Mouse (Mus musculus) adrenal gland, postnatal 10 days (tissue): ENCODE data around the gene St6galnac1. TPM values are rescaled to one million over a fixed set of nuclear protein-coding genes. Genes with fewer than 3 reads are reported as not detected.
"Not testable (repeated sequence)": the region's sequence is repeated elsewhere in the genome, so short reads cannot be mapped to it uniquely, and the experiment has no call there.

Source experiments
- DNase-seq: peaks from one replicate; pipeline ENCODE4 v3.0.0; 2021; ENCODE audit warnings: mixed read lengths
- long read RNA-seq, 2 experiments: library from polyadenylated mRNA; stranded (forward); transcript quantifications; one replicate each; pipeline ENCODE4 v2.0.0; 2021
- total RNA-seq, 2 experiments: library from RNA; stranded (reverse); gene quantifications; 2 replicates each; pipeline ENCODE4 v1.2.3; 2021

St6galnac1 gene
- total RNA-seq: under 1 TPM in 1 of 2 experiments, not detected in 1; 0.15 TPM
- long read RNA-seq, experiment 1, partial matches to known transcripts: 1 of 1 reads
- long read RNA-seq, experiment 1, other reads (novel, unspliced or antisense): 0 of 1 reads
- long read RNA-seq, experiment 2: 0 reads

DNA sequence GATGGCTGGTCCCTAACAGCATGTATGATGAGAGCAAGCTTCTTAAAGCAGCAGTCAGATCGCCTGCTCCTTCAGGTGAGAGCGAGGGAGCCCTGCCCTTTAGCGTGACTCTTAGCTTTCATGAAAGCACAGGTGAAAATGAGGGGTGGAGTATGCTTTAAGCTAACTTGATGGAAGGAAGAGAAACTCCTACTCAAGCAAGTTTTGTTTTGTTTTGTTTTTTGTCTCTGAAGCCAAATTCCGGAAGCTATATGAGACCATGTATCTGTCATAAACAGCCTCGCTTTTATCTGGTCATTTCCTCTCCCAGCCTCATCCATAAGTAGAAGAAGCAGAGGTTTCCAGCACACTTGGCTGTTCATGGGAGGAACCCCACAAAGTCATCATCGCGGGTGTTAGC is at the start of gene St6galnac1:
Gene St6galnac1 (minus strand): TSS at position 101 of the 400 bp plus-strand sequence.
- DNase-seq: no peak

DNA sequence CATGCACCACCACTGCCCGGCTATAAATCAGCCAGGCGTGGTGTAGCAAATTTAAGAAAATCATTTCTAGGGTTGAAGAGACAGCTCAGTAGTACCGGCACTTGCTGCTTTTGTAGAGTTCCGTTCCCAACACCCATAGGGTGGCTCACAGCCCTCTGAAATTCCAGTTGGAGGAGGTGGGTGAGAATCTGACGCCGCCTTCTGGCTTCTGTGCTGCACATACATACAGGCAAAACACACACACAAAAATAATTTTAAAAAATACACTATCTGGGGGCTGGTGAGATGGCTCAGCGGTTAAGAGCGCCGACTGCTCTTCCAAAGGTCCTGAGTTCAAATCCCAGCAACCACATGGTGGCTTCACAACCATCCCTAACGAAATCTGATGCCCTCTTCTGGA is 48.6 kb upstream of the St6galnac1 start:
- DNase-seq: not testable (repeated sequence)

DNA sequence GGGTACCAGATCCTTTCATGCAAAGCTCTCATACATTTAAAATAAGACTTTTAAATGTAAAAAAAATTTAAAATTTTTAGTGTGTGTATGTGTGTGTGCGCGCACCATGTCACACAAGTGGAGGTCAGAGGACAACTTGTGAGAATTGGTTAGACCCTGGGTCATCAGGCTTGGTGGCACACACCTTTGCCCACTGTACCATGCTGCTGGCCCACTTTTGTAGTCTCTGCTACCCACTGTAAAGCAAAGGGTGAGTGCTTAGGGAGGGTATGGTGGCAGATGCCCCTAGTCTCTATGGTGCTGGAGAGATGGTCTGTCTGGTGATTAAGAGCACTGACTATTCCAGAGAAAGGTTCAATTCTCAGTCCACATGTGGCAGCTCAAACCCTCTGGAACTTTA is 47.9 kb upstream of the St6galnac1 start:
- no peak for DNase-seq

DNA sequence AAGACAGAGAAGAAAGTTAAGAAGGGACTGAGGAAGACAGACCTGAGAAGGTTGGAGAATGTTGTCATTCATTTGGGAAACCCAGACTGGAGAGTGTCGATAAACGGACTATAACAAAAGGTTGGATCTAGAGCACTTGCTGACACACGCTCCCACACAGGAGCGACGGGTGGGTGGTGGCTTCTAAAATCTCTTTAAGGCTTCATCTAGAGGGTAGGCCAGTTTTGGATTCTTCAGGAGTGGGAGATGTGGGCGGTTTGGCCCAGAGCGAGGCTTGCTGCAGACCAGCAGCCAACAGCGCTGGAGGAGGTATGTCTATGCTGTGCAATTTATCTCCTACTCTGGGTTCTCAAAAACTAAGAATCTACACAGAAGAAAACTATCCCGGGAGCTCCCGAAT is 47.3 kb upstream of the St6galnac1 start:
- DNase-seq: no peak

DNA sequence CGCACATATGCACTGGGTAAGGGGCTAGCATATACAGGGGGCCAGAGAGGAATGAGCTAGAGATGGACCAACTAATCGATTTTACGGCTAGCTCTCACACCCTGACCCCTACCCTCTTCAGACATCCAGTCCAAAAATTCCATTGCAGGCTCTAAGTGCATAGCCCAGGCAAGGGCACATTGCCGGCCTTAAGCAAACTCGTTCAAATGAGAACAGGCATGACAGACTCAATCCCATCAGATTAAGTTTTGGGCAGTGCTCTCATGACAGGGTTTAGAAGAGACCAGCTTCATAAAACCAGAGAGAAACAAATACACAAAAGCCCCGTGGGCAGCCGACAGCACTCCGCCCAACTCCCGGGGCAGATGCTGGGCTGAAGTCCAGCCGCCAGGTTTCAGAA is 46.9 kb upstream of the St6galnac1 start:
- no peak for DNase-seq

DNA sequence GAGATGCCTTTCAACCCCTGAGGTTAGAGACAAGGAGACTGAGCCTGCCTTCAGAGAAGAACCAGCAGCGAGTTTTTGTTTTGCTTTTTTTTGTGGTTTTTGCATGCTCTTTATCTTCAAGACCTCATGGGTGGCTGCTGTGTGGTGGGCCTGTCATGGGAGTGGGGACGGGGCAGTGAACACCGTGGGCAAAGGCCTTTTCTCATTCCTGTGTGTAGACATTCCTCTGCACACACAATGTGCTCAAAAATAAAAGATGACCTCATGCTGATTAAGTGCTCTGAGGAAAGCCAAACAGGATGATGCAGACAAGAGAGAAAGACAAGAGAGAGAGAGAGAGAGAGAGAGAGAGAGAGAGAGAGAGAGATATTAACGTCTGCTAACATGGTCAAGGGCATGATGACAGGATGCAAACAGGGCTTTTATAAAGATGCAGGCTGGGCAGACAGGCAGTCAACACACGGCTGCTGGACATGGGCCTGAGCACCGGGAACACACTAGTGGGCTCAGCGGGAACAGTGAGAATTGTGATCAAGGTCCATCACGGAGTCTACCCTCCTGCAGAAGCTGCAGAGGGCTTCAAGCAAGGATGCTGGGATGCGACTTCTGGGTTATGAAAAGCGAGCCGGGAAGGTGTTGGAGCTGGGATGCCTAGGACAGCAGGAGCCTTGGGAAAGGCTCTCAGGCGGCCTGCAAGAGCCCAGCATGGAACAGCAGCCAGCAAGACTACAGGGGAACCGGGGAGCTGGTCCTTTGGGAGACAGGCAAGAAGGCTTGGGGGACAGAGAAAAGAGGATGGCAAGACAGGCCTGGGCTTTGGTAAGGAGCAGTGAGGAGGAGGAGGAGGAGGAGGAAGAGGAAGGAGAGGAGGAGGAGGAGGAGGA is 46.0 kb upstream of the St6galnac1 start:
- DNase-seq: no peak

DNA sequence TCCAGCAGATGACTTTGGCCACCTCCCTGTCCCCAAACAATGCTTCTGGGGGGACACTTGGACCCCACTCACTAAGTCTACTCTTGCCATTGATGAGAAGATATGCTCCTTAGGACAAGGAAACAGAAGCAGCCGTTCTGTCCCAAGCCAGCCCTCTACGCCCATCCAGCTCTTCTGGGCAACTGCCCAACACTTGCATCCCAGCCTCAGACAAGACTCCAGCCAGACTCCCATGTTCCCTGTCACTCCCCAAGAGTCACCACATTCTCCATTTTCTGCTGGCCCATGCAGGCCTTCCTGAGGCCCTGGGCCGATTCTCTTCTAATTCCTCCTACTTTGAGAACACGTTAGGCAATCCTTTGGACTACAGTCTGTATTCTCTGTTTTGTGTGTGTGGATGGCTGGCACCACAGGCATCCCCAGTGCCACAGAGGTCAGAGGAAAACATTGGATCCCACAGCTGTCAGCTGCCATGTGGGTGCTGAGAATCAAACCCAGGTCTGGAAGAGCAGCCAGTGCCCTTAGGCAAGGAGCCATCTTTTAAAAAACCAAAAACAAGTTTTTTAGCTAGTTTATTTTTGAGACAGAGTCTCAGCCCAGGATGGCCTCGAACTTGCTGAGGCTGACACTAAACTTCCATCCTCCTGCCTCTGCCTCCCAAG is 44.8 kb upstream of the St6galnac1 start:
- DNase-seq: no peak

DNA sequence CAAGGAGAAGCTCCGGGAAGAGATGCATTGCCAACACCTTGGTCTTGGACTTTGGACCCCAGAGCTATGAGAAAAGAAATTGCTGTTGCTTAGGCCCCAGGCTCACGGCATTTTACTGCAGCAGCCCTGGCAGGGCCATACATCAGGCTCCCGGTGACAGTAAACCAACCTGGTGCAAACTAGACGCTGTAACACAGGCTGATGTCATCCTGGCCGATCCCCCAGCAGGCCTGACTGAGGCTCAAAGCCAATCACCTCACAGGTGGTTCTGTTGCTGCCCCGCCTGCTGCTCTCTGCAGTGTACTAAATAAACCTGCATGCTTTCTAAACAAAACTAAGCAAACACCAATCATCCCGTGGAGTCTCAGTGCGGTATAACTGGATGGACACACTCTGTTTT is 43.4 kb upstream of the St6galnac1 start:
- no peak for DNase-seq

DNA sequence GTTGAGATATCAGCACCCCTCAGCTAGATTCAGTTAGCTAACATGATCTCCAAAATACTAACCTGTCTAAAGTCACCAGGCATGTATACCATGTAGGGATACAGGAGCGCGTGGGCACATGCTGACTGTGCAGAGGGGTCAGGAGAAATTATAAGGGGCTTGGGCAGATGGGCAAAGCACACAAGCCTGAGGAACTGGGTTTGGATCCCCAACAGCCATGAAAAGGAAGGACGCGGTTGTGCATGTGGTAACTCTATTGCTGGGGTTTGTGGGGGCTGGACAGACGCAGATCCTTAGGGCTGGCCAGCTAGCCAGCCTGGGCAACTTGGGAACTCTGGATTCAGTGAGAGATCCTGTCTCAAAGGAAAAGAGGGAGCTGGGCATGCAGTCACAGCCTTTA is 42.3 kb upstream of the St6galnac1 start:
- no peak for DNase-seq

DNA sequence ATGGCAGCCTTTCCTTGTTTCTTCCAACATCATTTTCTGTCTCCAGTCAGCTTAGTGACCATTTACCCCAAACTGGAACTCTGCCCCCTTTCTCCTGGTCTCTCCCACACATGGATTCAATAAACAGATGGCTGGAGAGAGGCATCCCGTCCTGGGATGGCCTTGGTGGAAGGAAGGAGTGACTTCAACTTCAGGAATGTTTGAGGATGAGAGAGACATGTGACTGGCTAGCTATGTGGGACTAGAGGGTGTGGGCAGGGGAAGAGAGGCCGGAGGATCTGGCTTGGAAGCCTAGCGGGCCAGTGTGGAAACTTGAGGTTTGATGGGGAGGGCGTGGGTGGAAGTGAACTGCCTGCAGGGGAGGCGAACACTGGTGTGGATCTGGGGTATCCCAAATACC is 41.5 kb upstream of the St6galnac1 start:
- peak; percentile 38 for DNase-seq

DNA sequence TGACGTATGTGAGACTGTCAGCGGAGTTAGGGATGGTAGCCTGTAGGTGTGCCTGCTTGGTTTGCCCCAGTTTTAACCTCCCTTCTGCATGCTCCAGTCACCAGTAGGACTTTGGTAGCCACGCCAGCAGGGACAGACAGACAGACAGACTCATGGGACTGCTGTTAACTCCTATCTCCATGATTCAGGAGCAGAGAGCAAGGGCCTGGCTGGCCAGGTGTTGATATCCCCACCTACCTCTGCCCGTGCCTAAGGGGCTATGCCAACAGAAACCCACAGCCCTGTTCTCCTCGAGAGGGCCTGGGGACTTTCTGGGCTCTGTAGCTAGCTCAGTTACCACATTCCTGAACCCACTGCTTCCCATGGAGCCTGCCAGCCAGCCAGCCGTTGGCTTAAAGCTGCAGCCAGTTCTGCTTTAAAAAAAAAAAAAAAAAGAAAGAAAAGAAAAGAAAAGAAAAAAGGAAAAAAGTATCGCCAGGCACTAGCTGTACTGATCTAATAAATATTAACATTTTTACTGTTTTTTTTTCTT is 39.6 kb upstream of the St6galnac1 start:
- DNase-seq: no peak

DNA sequence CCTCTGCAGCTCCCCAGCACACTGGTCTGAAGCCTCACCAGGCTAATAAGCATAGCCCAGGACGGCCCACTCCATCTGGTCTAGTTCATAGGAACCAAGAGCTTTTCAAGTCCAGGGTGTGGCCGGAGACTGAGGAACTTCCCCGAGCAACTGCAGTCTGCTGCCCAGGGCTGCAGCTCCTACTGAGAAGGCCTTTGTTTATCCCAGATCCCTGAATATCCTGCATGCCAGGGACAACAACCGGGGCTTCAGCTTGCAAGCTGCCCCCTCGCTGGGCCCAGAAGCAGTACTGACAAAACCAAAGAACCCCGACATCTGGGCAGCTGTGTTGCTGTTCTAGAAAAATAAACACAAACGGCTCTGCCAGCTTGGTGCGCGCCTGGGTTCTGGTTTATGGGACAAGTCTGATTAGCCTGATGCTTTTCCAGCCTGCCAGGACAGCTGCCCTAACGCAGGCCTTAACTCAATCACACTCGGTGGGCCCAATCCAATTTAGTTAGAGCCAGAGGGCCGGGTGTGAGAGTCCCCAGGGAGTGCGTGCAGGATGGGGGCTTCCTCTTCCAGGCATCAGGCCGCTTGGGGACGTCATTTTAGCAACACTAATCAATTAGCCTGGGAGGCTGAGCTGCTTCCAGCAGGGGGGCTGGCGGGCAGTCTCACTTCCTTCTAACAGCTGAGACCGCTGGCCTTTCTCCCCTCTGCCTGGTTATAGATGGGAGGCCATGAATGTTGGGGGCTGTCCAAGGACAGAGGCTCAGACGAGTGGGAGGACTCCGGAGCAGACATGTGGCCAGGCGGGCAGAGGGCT is 39.0 kb upstream of the St6galnac1 start:
- DNase-seq: peak; percentile 58

DNA sequence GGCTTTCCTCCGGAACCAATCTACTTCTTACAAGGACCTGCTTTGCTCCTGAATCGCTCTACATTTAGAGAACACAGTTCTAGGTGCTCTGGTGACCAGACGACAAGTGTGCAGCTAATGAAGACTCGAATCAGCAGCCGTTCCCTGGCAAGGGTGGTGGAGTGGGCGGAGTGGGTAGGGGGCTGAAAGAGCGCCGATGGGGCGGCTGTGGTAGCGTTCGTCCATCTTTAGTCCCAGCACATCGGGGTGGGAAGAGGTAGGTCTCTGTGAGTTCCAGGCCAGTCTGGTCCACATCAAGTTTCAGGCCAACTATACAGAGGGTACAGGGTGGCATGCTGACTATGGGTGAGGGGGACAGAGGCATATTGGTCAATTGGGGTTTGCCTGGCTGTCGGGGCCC is 38.3 kb upstream of the St6galnac1 start:
- no peak for DNase-seq

DNA sequence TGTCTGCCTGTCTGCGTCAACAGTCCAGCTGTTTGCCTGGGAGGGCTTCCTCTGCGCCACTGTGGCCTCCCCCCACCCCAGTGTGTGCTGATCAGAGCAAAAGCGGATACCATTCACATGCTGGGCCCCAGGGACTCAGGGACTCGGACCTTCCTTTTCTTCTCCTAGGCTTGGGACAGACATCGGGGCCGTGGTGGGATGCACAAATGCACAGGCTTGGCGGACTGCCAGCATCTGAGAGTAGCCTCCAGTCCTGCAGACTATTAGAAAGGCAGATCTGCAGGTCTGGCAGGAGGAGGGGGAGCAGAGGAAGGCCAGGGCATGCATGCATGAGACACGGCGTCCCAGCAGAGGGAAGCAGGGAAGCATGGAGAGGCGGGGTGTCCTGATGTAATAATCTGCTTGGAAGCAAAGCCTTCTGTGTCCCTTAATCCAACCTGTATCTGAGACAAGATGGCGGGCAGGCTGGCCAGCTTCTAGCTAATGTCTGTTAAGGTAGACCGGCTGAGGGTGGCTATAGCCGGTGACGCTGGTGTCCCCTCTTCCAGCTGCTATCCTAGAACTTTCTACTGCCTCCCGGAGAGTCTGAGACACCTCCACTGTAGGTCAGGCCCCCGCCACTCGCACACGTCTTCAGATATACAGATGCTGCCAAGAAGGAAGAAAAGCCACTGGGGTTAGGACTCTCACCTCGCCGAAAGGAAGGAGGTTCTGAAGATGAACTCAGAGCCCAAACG is 37.7 kb upstream of the St6galnac1 start:
- DNase-seq: peak; percentile 33

DNA sequence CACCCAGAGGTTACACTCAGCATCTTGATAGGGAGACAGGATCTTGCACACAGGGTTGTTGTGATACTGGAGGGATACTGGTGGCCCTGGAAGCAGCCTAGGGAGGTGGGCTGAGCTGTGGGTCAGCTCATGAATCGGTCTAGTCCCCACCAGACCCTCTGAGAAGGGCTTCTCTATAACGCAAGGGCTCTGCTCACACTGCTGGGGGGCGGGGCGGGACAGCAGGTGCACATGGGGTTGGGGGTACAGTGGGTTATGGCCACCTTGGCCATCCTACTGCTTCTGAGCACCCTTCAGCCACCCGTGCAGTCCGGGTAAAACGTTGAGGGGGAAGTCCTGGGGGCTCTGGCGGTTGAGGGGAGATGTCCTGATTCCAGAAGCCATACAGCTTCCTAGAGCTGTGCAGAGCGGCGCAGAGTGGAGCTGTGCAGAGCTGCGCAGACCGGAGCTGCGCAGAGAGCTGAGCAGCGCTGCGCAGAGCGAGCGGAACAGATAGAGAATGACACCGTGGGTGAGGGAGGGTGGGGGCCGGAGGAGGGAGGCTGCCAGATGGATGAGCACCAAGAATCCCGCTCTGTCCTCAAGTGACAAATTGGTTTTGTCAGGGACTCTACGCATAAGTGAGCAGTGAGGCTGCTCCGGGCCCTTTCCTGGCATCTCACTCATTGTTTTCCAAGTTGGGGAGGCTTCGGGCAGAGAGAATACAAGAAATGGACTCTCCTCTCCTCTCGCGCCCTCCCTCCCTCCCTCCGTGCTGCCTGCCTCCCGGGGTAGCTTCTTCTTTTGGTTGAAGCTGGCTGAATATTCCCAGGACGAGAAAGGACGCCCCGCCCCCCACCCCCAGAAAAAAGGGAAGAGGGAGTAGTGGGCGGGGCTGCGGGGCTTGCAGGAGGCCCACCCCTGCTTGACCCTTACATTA is 35.9 kb upstream of the St6galnac1 start:
- DNase-seq: peak; percentile 80

DNA sequence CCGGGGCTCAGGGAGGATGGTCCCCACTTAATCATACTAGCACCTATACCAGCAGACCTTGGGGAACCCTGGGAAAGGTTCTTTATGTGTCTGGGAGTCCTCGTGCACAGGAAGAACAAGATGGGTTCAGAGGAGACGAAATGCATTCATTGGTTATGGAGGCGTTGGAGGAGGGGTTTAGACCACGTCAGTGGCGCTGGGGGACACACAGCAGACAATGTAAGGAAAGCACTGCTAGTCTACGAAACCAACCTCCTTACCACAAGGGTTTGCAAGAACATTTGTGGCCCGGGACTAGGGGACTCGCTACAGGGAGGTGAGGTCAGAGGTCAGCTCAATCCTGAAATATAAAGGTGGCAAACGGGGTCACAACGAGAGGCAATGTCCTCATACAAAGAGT is 35.2 kb upstream of the St6galnac1 start:
- DNase-seq: no peak

DNA sequence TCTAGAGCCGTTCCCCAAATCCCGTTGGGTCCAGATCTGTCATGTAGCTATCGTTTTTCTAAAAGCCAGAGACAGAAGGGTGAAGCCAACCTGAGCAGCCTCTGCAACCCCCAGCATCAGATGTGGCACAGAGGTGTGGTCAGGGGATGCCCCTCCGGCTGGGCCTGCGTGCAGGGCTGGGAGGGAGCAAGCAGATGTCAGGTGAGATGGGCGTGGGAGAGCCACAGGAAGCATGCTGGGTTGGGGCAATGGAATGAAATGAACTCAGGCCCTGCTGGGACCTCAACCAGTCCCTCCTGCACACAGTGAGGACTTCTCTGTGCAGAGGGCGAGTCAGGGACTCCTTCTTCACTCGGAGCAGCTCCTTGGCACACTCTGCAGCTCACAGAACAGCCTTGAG is 34.2 kb upstream of the St6galnac1 start:
- DNase-seq: no peak

DNA sequence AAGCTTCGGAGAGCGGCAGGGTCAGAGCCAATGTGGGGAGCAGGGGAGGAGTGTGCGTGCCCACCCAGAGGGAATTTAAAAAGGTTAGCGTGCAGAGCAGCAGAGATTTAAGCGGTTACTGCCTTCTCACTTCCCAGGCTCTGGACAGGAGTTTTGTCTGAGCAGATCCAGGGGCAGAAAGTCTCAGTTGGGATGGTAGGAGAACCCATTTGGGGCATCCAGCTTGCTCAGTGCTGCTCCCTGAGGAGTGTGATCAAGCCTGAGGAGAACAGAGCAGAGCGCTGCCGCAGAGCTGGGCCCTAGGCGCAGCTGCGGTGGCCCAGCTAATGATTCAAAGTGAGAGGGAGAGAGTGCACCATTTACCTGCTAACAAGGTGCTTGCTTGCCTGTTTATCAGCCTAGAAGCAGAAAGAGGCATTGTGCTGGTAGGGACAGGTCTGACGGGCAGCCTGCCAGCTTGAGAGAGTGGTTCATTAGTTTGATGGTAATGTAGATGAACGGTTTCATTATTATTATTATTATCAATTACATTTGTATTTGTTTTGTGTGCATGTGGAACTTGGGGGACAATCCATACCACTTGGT is 33.6 kb upstream of the St6galnac1 start:
- DNase-seq: no peak

DNA sequence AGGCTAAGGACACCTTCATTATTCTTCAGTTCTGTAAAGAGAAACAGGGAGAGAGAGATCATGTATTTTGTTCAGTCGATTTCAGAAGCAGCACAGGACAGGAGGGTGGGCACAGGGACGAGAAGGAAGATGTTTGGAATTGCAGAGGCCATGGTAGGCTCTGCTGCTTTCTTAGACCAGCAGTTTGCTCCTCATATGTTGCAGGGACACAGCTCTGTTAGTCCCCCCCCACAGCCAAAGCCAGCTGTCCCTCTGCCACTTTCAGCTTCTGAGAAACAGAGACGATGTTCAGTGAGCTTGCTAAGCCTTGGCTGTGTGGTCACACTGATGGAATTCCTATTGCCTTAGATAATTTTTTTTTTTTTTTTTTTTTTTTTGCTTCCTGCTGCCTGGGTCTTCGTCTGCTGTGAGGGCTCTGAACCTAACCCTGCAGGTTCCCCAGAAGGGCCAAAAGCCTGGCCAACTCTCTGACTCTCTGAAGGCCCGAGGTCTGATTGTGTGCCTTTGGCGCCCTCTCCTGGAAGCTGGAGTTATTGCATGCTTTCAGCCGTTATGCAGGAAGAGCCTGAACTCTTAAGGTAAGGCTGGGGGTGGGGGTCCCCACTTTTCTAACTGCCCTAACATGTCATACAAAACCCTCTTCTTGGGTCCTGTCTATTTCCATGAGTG is 32.8 kb upstream of the St6galnac1 start:
- DNase-seq: peak; percentile 92
